Mouse (Mus musculus) gastrocnemius, postnatal 14 days (tissue): ENCODE measurements around the gene Pde4d. TPM values are rescaled to one million over a fixed set of nuclear protein-coding genes. Genes with fewer than 3 reads are reported as not detected.

Experiments used
- DNase-seq: peaks from one replicate; pipeline ENCODE4 v3.0.0; 2021; ENCODE audit warnings: mixed read lengths
- intact Hi-C: fragments of 180-260 bp; cut with DNase I; formaldehyde crosslinking; loops from one replicate; pipeline ENCODE4 v1.15.1; 2025; ENCODE audit warnings: low total_unique reads
- long read RNA-seq, 2 experiments: library from polyadenylated mRNA; stranded (forward); transcript quantifications; one replicate each; pipeline ENCODE4 v2.0.0; 2021
- total RNA-seq, 2 experiments: library from RNA; stranded (reverse); gene quantifications; 2 replicates each; pipeline ENCODE4 v1.2.3; 2021

The Pde4d gene
- 100 to 1,000 TPM in 1 of 2 experiments, 10 to 100 TPM in 1; 91.2 to 126 TPM for total RNA-seq
- long read RNA-seq, experiment 1, full-length matches to known transcripts = 9 of 24 reads
- long read RNA-seq, experiment 1, partial matches to known transcripts = 4 of 24 reads
- long read RNA-seq, experiment 1, other reads (novel, unspliced or antisense) = 11 of 24 reads
- long read RNA-seq, experiment 2, full-length matches to known transcripts = 8 of 27 reads
- long read RNA-seq, experiment 2, partial matches to known transcripts = 2 of 27 reads
- long read RNA-seq, experiment 2, other reads (novel, unspliced or antisense) = 17 of 27 reads

DNA sequence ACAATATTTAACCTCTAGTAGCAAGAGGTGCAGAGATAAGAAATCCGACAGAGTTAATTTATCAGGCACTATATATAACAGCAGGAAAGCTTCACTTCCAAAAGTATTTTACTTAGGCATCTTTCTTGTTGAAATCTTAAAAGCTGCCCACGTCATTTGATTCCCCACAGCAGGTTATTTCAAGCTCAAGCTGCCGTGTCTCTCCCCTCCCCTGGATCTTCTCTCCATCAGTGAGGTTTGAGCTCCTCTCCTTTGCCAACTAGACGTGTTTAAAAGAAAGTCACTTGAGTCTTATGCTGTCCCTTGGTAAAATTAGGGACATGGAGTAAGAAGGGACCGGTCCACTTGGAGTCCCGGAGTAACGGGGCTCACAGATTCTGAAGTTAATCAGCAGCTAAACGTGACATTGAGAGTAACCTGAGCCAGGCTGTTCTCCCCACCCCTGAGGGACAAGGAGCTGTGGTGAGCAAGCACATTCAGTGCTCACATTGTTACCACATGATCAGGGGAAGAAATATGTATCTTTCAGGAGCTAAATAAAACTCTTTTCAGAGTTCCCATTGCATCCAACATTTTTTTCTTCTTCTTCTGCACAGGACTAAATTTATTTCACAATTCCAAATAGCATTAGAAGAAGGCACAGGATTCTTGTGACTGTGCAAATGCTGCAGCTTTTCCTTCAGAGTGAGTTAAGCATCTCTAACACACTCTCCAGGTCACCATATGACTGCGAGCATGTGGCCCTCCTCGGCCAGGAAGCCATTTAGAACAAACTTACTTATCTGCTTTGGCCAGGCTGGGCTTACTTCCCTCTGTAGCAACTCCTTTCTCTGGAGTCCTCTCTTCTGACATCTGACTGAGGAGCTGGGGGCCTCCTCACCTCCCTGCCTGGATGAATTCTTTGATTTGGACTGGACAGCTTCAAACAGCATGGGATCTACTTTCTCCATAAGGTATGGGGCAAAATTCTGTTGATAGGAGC, at the start of gene Pde4d:
TSS of gene Pde4d (plus strand) at position 833 of the 982 bp plus-strand sequence.
- intact Hi-C loops = no loop called here
- no peak for DNase-seq

DNA sequence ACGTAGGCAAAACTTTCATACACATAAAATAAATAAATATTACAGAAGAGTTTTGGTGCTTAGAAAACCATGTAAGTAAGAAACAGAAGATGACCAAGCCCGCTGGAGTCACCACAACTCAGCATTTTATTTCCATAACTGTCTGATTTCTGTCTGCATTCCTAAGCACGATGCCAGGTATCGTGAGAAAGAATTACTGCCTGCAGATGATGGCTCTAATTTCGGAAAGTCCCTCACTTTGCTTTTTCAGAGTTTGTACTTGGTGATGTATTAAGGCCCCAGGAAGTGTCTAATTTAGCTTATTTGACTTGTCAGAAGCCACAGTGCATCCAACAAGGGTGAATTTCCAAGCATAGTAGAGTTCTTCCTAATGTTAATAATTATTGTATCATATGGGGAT, 46.6 kb upstream of the Pde4d start:
- intact Hi-C loops = no loop called here
- DNase-seq = no peak

- DNase-seq = no peak
- intact Hi-C loops = no loop called here
These were observed 45.4 kb upstream of the Pde4d start for GRCm38 (mm10) chr13:108404372-108404771.

GRCm38 (mm10) chr13:108415464-108415863, 34.3 kb upstream of the Pde4d start:
- intact Hi-C loops = no loop called here
- no peak for DNase-seq

DNA sequence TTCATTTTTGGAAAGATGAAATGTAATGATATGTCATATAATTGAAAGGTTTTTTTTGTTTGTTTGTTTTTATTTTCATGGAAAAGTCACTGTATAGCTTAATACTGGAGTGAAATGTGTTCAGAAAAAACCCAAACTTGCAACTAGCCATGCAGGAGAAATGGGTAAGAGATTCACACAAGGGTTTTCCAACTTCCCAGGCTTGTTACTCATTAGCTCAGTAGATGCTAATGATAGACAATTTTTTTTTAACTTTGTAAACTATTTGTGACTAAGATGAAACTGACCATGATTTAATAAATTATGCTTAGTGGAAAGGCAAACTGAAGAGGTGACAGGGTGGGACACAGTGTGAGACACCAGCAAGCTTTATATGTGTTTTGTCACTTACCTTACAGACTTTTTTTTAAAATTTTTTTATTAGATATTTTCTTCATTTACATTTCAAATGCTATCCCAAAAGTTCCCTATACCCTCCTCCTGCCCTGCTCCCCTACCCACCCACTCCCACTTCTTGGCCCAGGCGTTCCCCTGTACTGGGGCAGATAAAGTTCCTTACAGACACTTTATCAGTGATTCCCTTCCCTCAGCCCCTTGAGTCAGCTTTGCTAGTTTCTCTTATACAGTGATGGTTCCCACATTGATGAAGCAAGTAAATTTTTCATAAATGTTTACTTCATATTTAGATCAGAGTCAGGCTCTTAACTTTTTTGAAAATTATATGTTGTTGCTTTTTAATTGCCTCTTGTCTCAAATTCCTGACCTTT, 30.8 kb upstream of the Pde4d start:
- intact Hi-C loops = no loop called here
- no peak for DNase-seq

DNA sequence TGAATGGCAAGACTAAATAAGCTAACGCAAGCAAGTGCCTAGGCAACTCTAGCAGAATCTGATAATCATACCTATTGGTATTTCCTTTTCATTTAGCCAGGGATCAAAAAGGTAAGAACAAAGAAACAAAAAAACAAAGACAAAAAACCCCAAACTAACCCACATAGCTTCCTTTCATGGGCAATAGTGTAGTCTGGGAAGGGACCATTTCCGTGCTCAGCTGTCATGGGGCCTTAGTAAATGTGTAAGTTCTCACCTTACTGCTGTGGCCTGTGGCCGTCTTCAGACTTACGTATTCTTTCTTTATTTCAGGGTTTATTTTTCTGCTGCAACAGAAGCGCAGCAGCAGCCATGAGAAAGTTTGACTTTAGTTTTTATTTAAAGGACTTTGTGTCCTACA, 23.4 kb upstream of the Pde4d start:
- no peak for DNase-seq
- intact Hi-C loops = no loop called here

DNA sequence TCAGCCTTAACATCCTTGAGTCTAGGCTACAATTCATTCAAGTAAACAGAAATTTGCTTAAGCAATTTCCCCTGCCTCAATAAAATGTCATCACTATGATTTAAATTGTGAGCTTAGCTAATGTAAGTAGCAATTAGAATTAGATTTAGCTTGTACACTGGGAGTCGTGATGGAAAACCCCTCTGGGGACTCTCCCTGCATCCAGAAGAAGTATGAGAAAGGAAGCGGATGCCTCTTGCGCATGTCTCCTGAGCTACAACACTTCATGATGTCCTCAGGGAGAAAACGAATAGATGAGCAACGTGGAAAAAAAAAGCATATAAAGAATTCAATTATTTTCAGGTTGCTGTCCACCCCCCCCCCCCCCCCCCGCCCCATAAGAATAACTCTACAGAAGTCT, 20.9 kb upstream of the Pde4d start:
- intact Hi-C loops = no loop called here
- DNase-seq = no peak

DNA sequence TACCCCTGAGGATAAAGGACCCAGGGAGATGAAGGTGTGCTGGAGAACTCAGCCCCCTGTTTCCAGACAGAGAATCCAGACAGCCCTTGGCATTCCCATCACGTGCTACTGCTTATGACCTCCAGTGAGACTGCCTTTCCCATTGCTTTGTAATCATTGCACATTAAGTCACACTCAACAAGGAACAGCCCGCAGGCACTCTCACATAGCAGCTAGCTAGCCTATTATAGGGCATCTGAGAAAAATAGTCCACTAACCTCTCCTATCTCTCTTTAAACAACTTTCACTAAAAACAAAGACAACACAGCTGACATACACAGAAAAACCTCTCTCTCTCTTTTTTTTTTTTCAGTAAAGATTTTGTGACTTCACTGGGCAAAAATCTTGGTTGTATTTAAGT, 20.1 kb upstream of the Pde4d start:
- intact Hi-C loops = no loop called here
- DNase-seq = no peak

DNA sequence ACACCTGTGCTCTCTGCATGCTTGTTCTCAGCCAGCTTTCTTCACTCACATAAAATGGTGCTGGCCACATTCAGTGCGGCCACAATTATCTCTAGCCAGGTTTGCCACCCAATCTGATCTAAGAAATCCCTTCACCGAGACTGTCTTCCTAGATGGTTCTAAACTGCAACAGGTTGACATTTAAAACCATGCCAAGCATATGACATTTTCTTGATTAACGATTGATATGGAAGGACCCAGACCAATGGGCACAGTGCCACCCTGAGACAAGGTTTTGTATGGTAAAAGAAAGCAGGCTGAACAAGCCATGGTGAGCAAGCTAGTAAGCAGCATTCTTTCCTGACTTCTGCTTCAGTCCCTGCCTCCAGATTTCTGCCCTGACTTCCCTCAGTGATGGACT, 18.0 kb upstream of the Pde4d start:
- no peak for DNase-seq
- intact Hi-C loops = no loop called here

DNA sequence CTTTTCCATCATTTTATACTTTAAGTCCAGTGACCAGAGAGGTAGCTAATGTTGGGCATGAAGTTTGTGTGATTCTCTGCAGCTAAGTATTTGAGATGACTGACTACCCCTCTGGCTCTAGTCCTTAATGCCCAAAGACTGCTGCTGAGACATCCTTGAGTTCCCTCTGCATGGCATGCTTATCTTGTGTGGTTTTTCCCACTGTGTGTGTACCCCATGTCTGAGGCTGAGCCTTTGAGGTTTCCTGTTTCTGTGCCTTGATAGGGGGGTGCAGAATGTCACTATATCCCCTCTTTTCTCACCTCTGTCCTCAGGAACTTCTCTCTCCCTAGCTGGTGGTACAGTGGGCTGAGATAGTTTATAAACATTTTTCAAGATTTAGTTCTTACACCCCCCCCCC, 14.1 kb upstream of the Pde4d start:
- DNase-seq = no peak
- intact Hi-C loops = no loop called here

GRCm38 (mm10) chr13:108437424-108437823, 12.3 kb upstream of the Pde4d start:
- intact Hi-C loops = no loop called here

DNA sequence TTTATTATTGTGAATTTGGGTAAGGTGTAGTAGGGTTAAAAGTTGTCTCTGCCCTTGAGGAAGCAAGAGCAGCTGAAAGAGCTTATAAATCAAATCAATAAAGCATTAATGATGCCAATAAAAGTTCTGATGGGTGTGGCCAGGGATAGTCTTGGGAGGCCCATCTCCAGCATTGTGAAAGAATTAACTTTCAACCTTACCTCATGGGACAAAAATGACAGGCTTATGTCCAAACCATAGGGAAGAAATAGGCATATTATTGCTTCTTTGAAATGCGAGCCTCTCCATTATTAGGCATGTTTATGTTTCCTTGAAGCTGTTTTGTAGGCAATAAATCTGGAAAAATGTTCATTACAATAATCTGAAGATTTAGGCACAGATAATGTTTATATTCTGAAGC, 10.7 kb upstream of the Pde4d start:
- intact Hi-C loops = no loop called here
- DNase-seq = no peak

More at GRCm38 (mm10) chr13:108437424-108437823, 12.3 kb upstream of the Pde4d start:
- DNase-seq = no peak

- intact Hi-C loops = no loop called here
- DNase-seq = no peak
These were observed 1.3 kb upstream of the Pde4d start for GRCm38 (mm10) chr13:108448348-108448931.

DNA sequence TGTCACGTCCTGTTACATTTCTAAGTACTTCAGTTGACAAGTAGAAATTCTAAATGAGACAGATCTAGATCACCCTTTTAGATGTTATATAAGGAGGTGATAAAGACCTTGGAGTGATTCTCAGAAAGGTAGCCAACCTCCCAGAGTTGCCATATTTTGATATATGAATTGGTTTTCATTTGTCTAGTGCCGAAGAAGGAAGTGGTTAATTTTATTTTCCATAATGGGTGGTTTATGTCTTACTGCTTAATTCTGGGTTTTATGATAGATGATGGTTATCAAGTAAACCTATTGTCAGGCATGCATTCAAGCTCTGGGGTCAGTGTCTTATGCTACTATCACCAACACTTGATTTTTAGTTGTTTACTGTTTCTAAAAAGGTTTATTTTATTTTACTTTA, 1.4 kb downstream of the Pde4d start:
- intact Hi-C loops = no loop called here
- DNase-seq = no peak

DNA sequence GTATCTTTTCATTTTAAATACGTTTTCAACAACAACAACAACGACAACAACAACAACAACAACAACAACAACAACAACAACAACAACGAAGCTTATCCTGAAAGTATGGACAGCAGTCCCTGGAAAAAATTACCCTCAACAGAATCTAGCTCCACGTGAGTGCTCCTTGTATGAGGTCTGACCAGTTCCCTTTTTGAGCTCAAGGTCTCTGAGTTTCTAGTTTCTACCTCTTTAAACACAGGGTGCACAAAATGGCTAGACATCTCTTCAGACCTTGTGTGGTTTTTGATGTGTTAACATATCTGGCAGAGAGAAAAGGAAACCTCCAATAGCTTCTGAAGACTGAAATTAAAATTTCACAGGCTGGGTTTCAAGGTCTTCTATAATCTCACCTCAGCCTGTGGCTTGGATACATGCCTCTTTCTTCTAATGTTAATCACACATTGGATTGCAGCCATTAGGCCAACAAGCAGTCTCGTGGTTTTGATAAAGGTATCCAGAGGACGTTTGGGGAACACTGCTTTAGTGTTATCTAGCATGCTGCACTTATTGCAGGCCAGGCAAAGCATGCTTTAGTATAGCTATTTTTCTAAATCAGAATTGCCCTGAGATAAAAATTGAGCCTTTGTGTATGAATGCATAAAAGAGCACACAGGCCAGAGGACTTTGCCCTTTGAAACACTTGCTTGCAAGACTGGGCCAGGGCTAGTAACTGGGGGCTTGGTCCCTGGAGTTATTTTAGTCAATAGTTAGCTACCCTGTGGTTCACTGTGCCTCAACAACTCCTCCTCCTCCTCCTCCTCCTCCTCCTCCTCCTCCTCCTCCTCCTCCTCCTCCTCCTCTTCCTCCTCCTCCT, 3.5 kb downstream of the Pde4d start:
- intact Hi-C loops = no loop called here
- no peak for DNase-seq

- no peak for DNase-seq
- intact Hi-C loops = no loop called here
These were observed 12.8 kb downstream of the Pde4d start for GRCm38 (mm10) chr13:108462518-108462917.

- no peak for DNase-seq
- intact Hi-C loops = no loop called here
These were observed 16.0 kb downstream of the Pde4d start for GRCm38 (mm10) chr13:108465755-108466154.

- DNase-seq = no peak
These were observed 17.3 kb downstream of the Pde4d start for GRCm38 (mm10) chr13:108467046-108467445.

GRCm38 (mm10) chr13:108480451-108480850, 30.7 kb downstream of the Pde4d start:
- intact Hi-C loops = no loop called here
- no peak for DNase-seq

More at GRCm38 (mm10) chr13:108467046-108467445, 17.3 kb downstream of the Pde4d start:
- intact Hi-C loops = no loop called here
